8 mouse cellular contexts compared by ENCODE assay signal in the genomic region with DNA sequence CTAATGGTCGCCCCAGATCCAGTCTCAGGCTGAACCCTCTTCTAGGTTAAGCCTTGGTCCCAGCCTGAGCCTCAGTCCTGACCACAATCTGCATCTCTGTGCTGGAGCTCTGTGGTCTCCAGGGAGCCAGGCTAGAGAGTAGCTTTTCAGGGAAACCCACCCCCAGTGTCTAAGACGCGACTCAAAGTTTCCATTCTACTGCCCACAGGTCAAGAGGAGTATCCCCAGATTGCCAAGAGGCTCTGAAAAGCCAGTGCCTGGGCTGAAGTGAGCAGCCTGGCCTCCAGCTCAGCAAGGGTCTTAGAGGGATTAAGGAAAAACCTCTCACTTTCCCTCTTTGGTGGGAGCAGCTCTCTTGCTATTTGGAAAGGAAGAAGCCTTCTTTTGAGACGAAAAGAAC. TPM values are rescaled to one million over a fixed set of nuclear protein-coding genes. Genes with fewer than 3 reads are reported as not detected.
A peak's percentile ranks its signal among the peaks of the same experiment; 100 is the strongest.
DNase-seq lines count a peak whose midpoint lies in the region; ATAC-seq and TF ChIP-seq lines count a peak whose summit lies in the region.

No protein-coding gene starts in this region.

- peak overlapping the region; percentile 58 for H3K4me3 ChIP-seq in cerebellum, adult 2 months (replicated peaks; ENCODE audit: insufficient read depth, low read depth, low read length)
- peak overlapping the region; percentile 11 for H3K4me3 ChIP-seq in C2C12 (ENCODE audit: insufficient read depth, poor library complexity, severe bottlenecking)
- peak overlapping the region; percentile 50 for H3K4me3 ChIP-seq in heart, embryonic 15.5 days
- H3K4me3 ChIP-seq in liver, postnatal 0 days (ENCODE audit: low read depth, low read length) = peak overlapping the region; percentile 39

- H3K79me3 ChIP-seq in C2C12 (ENCODE audit: low read depth) = no peaks in the 10 kb centered on the region

- no peaks in the 10 kb centered on the region for H3K36me3 ChIP-seq in C2C12 (ENCODE audit: control insufficient read depth, insufficient read depth)
- no peaks in the 10 kb centered on the region for H3K36me3 ChIP-seq in heart, embryonic 15.5 days
- H3K36me3 ChIP-seq in liver, postnatal 0 days (replicated peaks; ENCODE audit: insufficient read depth, low read length) = no peaks in the 10 kb centered on the region

- H3K9me3 ChIP-seq in heart, embryonic 15.5 days (replicated peaks) = no peaks in the 10 kb centered on the region
- H3K9me3 ChIP-seq in liver, postnatal 0 days (ENCODE audit: low read length) = no peaks in the 10 kb centered on the region

- peak overlapping the region; percentile 81 for H3K4me2 ChIP-seq in heart, embryonic 15.5 days
- peak overlapping the region; percentile 75 for H3K4me2 ChIP-seq in liver, postnatal 0 days (ENCODE audit: low read depth, low read length)

- ATAC-seq in cerebellum, adult (ENCODE audit: insufficient number of reproducible peaks, low FRiP score, low TSS enrichment) = no peak
- ATAC-seq in heart, embryonic 15.5 days (replicated peaks; ENCODE audit: insufficient number of reproducible peaks, insufficient read depth, low FRiP score, low read depth) = no peak
- no peak for ATAC-seq in liver, postnatal 0 days

- H3K79me2 ChIP-seq in C2C12 (ENCODE audit: control insufficient read depth, insufficient read depth) = no peaks in the 10 kb centered on the region

- no peaks in the 10 kb centered on the region for H3K27me3 ChIP-seq in cerebellum, adult 2 months (ENCODE audit: control insufficient read depth, insufficient read depth, low read length)
- H3K27me3 ChIP-seq in C2C12 (ENCODE audit: control insufficient read depth, insufficient read depth, insufficient read length) = no peaks in the 10 kb centered on the region
- H3K27me3 ChIP-seq in heart, embryonic 15.5 days = no peaks in the 10 kb centered on the region
- H3K27me3 ChIP-seq in liver, postnatal 0 days (ENCODE audit: insufficient read depth, low read length) = no peaks in the 10 kb centered on the region

- H3ac ChIP-seq in C2C12 (ENCODE audit: control insufficient read depth, insufficient read length, low read depth) = no peak overlapping the region

- no peak for TF ChIP-seq POLR2A in cerebellum, adult 2 months (IDR thresholded peaks at IDR 0.05; ENCODE audit: borderline replicate concordance, insufficient read depth, low read length)

- no peak for TF ChIP-seq CTCF in cerebellum, adult 2 months (IDR thresholded peaks at IDR 0.05; ENCODE audit: borderline replicate concordance, insufficient read depth, low read depth, low read length)
- TF ChIP-seq CTCF in C2C12 (IDR thresholded peaks at IDR 0.05; ENCODE audit: control insufficient read depth, insufficient read depth, insufficient read length) = no peak
- no peak for TF ChIP-seq CTCF in liver, postnatal 0 days (IDR thresholded peaks at IDR 0.05; ENCODE audit: low read depth)

- no peak for DNase-seq in cerebellum, adult 2 months
- DNase-seq in liver, postnatal 0 days = no peak
- DNase-seq in adrenal gland, adult (ENCODE audit: inconsistent age in 2 of 2, low spot score in 1 of 2) = no peak
- DNase-seq in cerebellum, postnatal 25 days = no peak
- no peak for DNase-seq in gastrocnemius, postnatal 25 days

- no peak for TF ChIP-seq EP300 in liver, postnatal 0 days (IDR thresholded peaks at IDR 0.05; ENCODE audit: low read depth)

- H3K4me1 ChIP-seq in cerebellum, adult 2 months (ENCODE audit: control insufficient read depth, insufficient read depth, low read length) = no peaks in the 10 kb centered on the region
- peaks cover 4% of the 10 kb centered on the region; the same call in 1 of the 2 replicates for H3K4me1 ChIP-seq in heart, embryonic 15.5 days (replicated peaks)
- H3K4me1 ChIP-seq in liver, postnatal 0 days (ENCODE audit: insufficient read depth) = no peaks in the 10 kb centered on the region

- H3K9ac ChIP-seq in heart, embryonic 15.5 days = 0 out of 2 replicates have a peak overlapping the region, but pooled peaks have one; percentile 10
- 0 out of 2 replicates have a peak overlapping the region, but pooled peaks have one; percentile 55 for H3K9ac ChIP-seq in liver, postnatal 0 days (replicated peaks)

- H3K27ac ChIP-seq in cerebellum, adult 2 months (ENCODE audit: insufficient read depth, low read length) = no peak overlapping the region
- H3K27ac ChIP-seq in heart, embryonic 15.5 days = 0 out of 2 replicates have a peak overlapping the region, but pooled peaks have one; percentile 32
- no peak overlapping the region for H3K27ac ChIP-seq in liver, postnatal 0 days (ENCODE audit: low read depth)

- 24% methylated on average over 4 of the region's 4 CpGs for WGBS in cerebellum, adult 2 months
- 27% methylated on average over 4 of the region's 4 CpGs for WGBS in heart, embryonic 15.5 days
- 38% methylated on average over 4 of the region's 4 CpGs for WGBS in liver, postnatal 0 days (ENCODE audit: insufficient replicate concordance)

TF ChIP-seq in C2C12, 6 proteins besides CTCF, POLR2A, EP300 and RAD21:
- TF ChIP-seq USF1 (IDR thresholded peaks at IDR 0.05; ENCODE audit: low read depth) (no peak), MYOD1 (IDR thresholded peaks at IDR 0.05; ENCODE audit: control insufficient read depth, insufficient read length, low read depth) (no peak), FOSL1 (IDR thresholded peaks at IDR 0.05; ENCODE audit: insufficient read depth, low read length, poor library complexity, severe bottlenecking) (no peak), MYOG (IDR thresholded peaks at IDR 0.05; ENCODE audit: control insufficient read depth, extremely low read depth, insufficient read length) (no peak), MAX (IDR thresholded peaks at IDR 0.05) (no peak), CEBPB (IDR thresholded peaks at IDR 0.05; ENCODE audit: low read depth) (no peak)

RNA-seq across cellular contexts. Expression of gene Elf4, which starts 0.6 kb away (rescaled TPM):
- polyA plus RNA-seq in cerebellum, adult 2 months (2012; rRNA removed) = 0.36 and 0.38 TPM in 2 replicates
- 6.7 TPM for polyA plus RNA-seq in C2C12 (2012; fragmentation: generic; extraction: Trizol)
- polyA plus RNA-seq in heart, embryonic 15.5 days (2015; fragmentation: Nextera tagmentation; extraction: Ambion mirVana) = 8.4 and 11.2 TPM in 2 replicates
- 1.3 and 1.5 TPM in 2 replicates for polyA plus RNA-seq in liver, postnatal 0 days (2015; fragmentation: Nextera tagmentation; extraction: Ambion mirVana)
- total RNA-seq in gastrocnemius, postnatal 25 days (2021) = 1 to 10 TPM; 2.1 to 2.5 TPM

RNA-seq across cellular contexts. Expression of gene Aifm1, which starts 51.1 kb away (rescaled TPM):
- 36.7 and 40.0 TPM in 2 replicates for polyA plus RNA-seq in cerebellum, adult 2 months (2012; rRNA removed)
- polyA plus RNA-seq in C2C12 (2012; fragmentation: generic; extraction: Trizol) = 46.6 TPM
- 102 and 115 TPM in 2 replicates for polyA plus RNA-seq in heart, embryonic 15.5 days (2015; fragmentation: Nextera tagmentation; extraction: Ambion mirVana)
- 64.0 and 67.7 TPM in 2 replicates for polyA plus RNA-seq in liver, postnatal 0 days (2015; fragmentation: Nextera tagmentation; extraction: Ambion mirVana)
- total RNA-seq in gastrocnemius, postnatal 25 days (2021) = 10 to 100 TPM; 44.3 to 49.7 TPM

RNA-seq across cellular contexts. Expression of gene Rab33a, which starts 56.8 kb away (rescaled TPM):
- polyA plus RNA-seq in cerebellum, adult 2 months (2012; rRNA removed) = 52.6 and 55.0 TPM in 2 replicates
- not detected for polyA plus RNA-seq in C2C12 (2012; fragmentation: generic; extraction: Trizol)
- 4.9 and 5.0 TPM in 2 replicates for polyA plus RNA-seq in heart, embryonic 15.5 days (2015; fragmentation: Nextera tagmentation; extraction: Ambion mirVana)
- 0.18 and 0.21 TPM in 2 replicates for polyA plus RNA-seq in liver, postnatal 0 days (2015; fragmentation: Nextera tagmentation; extraction: Ambion mirVana)
- total RNA-seq in gastrocnemius, postnatal 25 days (2021) = 1 to 10 TPM in 1 of 2 experiments, not detected in 1; 1.2 TPM
